Mouse (Mus musculus): ENCODE data around the gene Ajuba. TPM values are rescaled to one million over a fixed set of nuclear protein-coding genes. Genes with fewer than 3 reads are reported as not detected.
A peak's percentile ranks its signal among the peaks of the same experiment; 100 is the strongest.

Gene Ajuba
- polyA plus RNA-seq, 1 experiment: 50.7 TPM

GRCm38 (mm10) chr14:54572122-54572521, 5.2 kb downstream of the Ajuba start:
- H3K79me3 ChIP-seq (ENCODE audit: low read depth): peaks cover 58% of the 10 kb centered on the region
- H3K4me3 ChIP-seq (ENCODE audit: insufficient read depth, poor library complexity, severe bottlenecking): no peak overlapping the region
- H3K27me3 ChIP-seq (ENCODE audit: control insufficient read depth, insufficient read depth, insufficient read length): no peaks in the 10 kb centered on the region
- peaks cover 90% of the 10 kb centered on the region for H3K79me2 ChIP-seq (ENCODE audit: control insufficient read depth, insufficient read depth)
- H3ac ChIP-seq (ENCODE audit: control insufficient read depth, insufficient read length, low read depth): peak overlapping the region; percentile 51
- TF ChIP-seq CEBPB (IDR thresholded peaks at IDR 0.05; ENCODE audit: low read depth): no peak
- TF ChIP-seq CTCF (IDR thresholded peaks at IDR 0.05; ENCODE audit: control insufficient read depth, insufficient read depth, insufficient read length): no peak
- TF ChIP-seq MAX (IDR thresholded peaks at IDR 0.05): no peak
- TF ChIP-seq MYOG (IDR thresholded peaks at IDR 0.05; ENCODE audit: control insufficient read depth, extremely low read depth, insufficient read length): no peak
- no peak for TF ChIP-seq USF1 (IDR thresholded peaks at IDR 0.05; ENCODE audit: low read depth)
- TF ChIP-seq FOSL1 (IDR thresholded peaks at IDR 0.05; ENCODE audit: insufficient read depth, low read length, poor library complexity, severe bottlenecking): no peak
- TF ChIP-seq MYOD1 (IDR thresholded peaks at IDR 0.05; ENCODE audit: control insufficient read depth, insufficient read length, low read depth): no peak
- peaks cover 72% of the 10 kb centered on the region for H3K36me3 ChIP-seq (ENCODE audit: control insufficient read depth, insufficient read depth)

GRCm38 (mm10) chr14:54569451-54570392, 7.6 kb downstream of the Ajuba start:
- Histone ChIP-seq H3K27me3 (ENCODE audit: control insufficient read depth, insufficient read depth, insufficient read length) (no peaks in the 10 kb centered on the region), H3K79me2 (ENCODE audit: control insufficient read depth, insufficient read depth) (peaks cover 66% of the 10 kb centered on the region), H3ac (ENCODE audit: control insufficient read depth, insufficient read length, low read depth) (no peak overlapping the region), H3K36me3 (ENCODE audit: control insufficient read depth, insufficient read depth) (peaks cover 68% of the 10 kb centered on the region), H3K79me3 (ENCODE audit: low read depth) (peaks cover 36% of the 10 kb centered on the region), H3K4me3 (ENCODE audit: insufficient read depth, poor library complexity, severe bottlenecking) (no peak overlapping the region)
- TF ChIP-seq FOSL1 (IDR thresholded peaks at IDR 0.05; ENCODE audit: insufficient read depth, low read length, poor library complexity, severe bottlenecking) (no peak), USF1 (IDR thresholded peaks at IDR 0.05; ENCODE audit: low read depth) (no peak), CTCF (IDR thresholded peaks at IDR 0.05; ENCODE audit: control insufficient read depth, insufficient read depth, insufficient read length) (no peak), MAX (IDR thresholded peaks at IDR 0.05) (no peak), MYOD1 (IDR thresholded peaks at IDR 0.05; ENCODE audit: control insufficient read depth, insufficient read length, low read depth) (no peak), MYOG (IDR thresholded peaks at IDR 0.05; ENCODE audit: control insufficient read depth, extremely low read depth, insufficient read length) (no peak), CEBPB (IDR thresholded peaks at IDR 0.05; ENCODE audit: low read depth) (no peak)

- no peak overlapping the region for H3ac ChIP-seq (ENCODE audit: control insufficient read depth, insufficient read length, low read depth)
- peaks cover 57% of the 10 kb centered on the region for H3K79me2 ChIP-seq (ENCODE audit: control insufficient read depth, insufficient read depth)
- H3K27me3 ChIP-seq (ENCODE audit: control insufficient read depth, insufficient read depth, insufficient read length): no peaks in the 10 kb centered on the region
- no peak overlapping the region for H3K4me3 ChIP-seq (ENCODE audit: insufficient read depth, poor library complexity, severe bottlenecking)
- TF ChIP-seq FOSL1 (IDR thresholded peaks at IDR 0.05; ENCODE audit: insufficient read depth, low read length, poor library complexity, severe bottlenecking) (no peak), MYOD1 (IDR thresholded peaks at IDR 0.05; ENCODE audit: control insufficient read depth, insufficient read length, low read depth) (no peak), MYOG (IDR thresholded peaks at IDR 0.05; ENCODE audit: control insufficient read depth, extremely low read depth, insufficient read length) (no peak), CTCF (IDR thresholded peaks at IDR 0.05; ENCODE audit: control insufficient read depth, insufficient read depth, insufficient read length) (peak; percentile 57), MAX (IDR thresholded peaks at IDR 0.05) (no peak), CEBPB (IDR thresholded peaks at IDR 0.05; ENCODE audit: low read depth) (no peak)
- H3K36me3 ChIP-seq (ENCODE audit: control insufficient read depth, insufficient read depth): peaks cover 64% of the 10 kb centered on the region
- H3K79me3 ChIP-seq (ENCODE audit: low read depth): peaks cover 27% of the 10 kb centered on the region
Observed at GRCm38 (mm10) chr14:54568694-54569414, 8.5 kb downstream of the Ajuba start.

DNA sequence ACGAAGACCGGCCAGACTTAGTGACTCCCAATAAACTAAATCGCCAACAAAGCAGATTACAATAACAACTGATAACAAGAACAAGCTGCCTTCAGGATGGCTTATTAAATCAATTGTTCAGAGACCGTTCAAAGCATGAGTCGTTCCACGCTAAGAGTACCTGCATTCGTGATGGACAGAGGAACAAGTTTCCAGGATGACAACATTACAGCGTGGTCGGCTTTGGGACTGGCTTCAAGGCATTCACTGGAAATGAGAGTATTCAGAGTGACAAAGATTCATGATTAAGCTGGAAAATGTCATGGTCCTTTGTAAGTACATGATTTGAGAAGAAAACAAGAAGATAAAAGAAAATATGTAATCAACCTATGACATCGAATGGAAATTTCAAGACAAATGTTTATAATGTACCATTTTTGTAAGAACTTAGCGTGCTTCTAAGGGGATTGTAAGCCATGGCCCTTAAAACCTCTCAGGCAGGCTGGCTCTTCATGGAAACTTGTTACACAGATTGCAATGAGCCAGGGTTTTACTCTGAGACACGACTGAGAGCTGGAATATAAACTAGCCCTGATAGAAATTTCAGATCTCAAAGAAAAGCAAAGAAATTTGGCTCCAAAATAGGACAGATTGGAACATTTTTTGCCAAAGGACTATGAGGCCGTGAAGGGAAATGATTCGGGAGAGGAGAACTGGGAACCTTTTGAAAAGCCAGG, 16.7 kb downstream of the Ajuba start:
- no peaks in the 10 kb centered on the region for H3K27me3 ChIP-seq (ENCODE audit: control insufficient read depth, insufficient read depth, insufficient read length)
- TF ChIP-seq MAX (IDR thresholded peaks at IDR 0.05) (no peak), USF1 (IDR thresholded peaks at IDR 0.05; ENCODE audit: low read depth) (no peak), MYOG (IDR thresholded peaks at IDR 0.05; ENCODE audit: control insufficient read depth, extremely low read depth, insufficient read length) (no peak), MYOD1 (IDR thresholded peaks at IDR 0.05; ENCODE audit: control insufficient read depth, insufficient read length, low read depth) (no peak), CEBPB (IDR thresholded peaks at IDR 0.05; ENCODE audit: low read depth) (no peak), FOSL1 (IDR thresholded peaks at IDR 0.05; ENCODE audit: insufficient read depth, low read length, poor library complexity, severe bottlenecking) (no peak), CTCF (IDR thresholded peaks at IDR 0.05; ENCODE audit: control insufficient read depth, insufficient read depth, insufficient read length) (no peak)

GRCm38 (mm10) chr14:54557330-54557729, 20.0 kb downstream of the Ajuba start:
- Histone ChIP-seq H3K79me2 (ENCODE audit: control insufficient read depth, insufficient read depth) (peaks cover 15% of the 10 kb centered on the region), H3K36me3 (ENCODE audit: control insufficient read depth, insufficient read depth) (no peaks in the 10 kb centered on the region), H3K79me3 (ENCODE audit: low read depth) (peaks cover 3% of the 10 kb centered on the region), H3K4me3 (ENCODE audit: insufficient read depth, poor library complexity, severe bottlenecking) (no peak overlapping the region), H3ac (ENCODE audit: control insufficient read depth, insufficient read length, low read depth) (no peak overlapping the region), H3K27me3 (ENCODE audit: control insufficient read depth, insufficient read depth, insufficient read length) (no peaks in the 10 kb centered on the region)
- no peak for TF ChIP-seq CTCF (IDR thresholded peaks at IDR 0.05; ENCODE audit: control insufficient read depth, insufficient read depth, insufficient read length)

More for the DNA sequence above, 16.7 kb downstream of the Ajuba start:
- Histone ChIP-seq H3K4me3 (ENCODE audit: insufficient read depth, poor library complexity, severe bottlenecking) (no peak overlapping the region), H3K36me3 (ENCODE audit: control insufficient read depth, insufficient read depth) (no peaks in the 10 kb centered on the region), H3K79me3 (ENCODE audit: low read depth) (no peaks in the 10 kb centered on the region), H3K79me2 (ENCODE audit: control insufficient read depth, insufficient read depth) (no peaks in the 10 kb centered on the region), H3ac (ENCODE audit: control insufficient read depth, insufficient read length, low read depth) (no peak overlapping the region)

Data from C2C12 (cell line).